Mouse (Mus musculus): Measurements from ENCODE around the gene Srsf3. TPM values are rescaled to one million over a fixed set of nuclear protein-coding genes. Genes with fewer than 3 reads are reported as not detected.
"Not testable (repeated sequence)": the region's sequence is repeated elsewhere in the genome, so short reads cannot be mapped to it uniquely, and the experiment has no call there.

Srsf3 gene
- polyA plus RNA-seq, 1 experiment from 2014 or later: 559 TPM

DNA sequence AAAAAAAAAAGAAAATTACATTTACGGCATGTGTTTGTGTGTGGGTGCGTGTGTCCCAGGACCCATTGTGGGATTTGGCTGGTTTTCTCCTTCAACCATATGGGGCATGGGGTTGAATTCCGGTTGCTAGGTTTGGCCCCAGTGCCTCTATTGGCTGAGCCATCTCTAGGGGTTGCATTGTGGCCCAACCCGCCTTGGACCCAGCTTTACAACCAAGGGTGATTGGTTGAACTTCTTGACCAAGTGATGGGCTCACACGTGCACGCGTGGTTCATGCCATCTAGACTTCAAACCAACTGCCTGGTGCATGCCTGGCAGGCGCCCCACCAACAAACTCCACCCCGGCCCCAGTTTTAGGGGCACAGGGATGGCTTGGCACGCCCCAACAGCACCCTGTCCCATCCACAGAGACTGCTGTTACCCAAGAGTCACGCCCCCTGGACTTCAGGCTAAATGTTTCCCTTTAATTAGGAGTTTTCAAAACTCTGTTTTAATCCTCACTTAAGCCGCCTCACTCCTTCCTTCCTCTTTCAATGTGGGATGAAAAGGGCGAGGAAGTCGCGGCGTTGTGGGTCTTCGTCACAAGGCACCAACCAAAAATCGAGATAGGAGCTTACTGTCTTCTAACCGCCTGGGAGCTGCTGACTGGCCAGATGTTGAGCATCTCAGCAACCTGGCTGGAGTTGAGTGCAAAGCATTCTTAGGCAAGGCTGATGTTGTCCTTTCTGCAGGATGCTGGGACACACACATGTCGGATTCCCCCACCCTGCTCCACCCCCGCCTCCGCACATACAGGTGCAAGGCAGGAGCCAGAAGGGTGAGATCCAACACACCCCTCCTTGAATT, 8.2 kb upstream of the Srsf3 start:
- Histone ChIP-seq H3K9me3 (ENCODE audit: control insufficient read depth, low read length) (no peaks in the 10 kb centered on the region), H3K9ac (replicated peaks; ENCODE audit: low read length) (no peak overlapping the region), H3K4me1 (ENCODE audit: control insufficient read depth, insufficient read depth, low read length) (0 out of 2 replicates have a peak, but pooled peaks cover 2% of the 10 kb centered on the region), H3K36me3 (ENCODE audit: control insufficient read depth, insufficient read depth, low read length) (no peaks in the 10 kb centered on the region), H3K27ac (replicated peaks; ENCODE audit: low read depth, low read length) (no peak overlapping the region), H3K4me2 (ENCODE audit: low read length) (no peak overlapping the region), H3K4me3 (replicated peaks; ENCODE audit: low read depth, low read length) (no peak overlapping the region), H3K27me3 (ENCODE audit: control insufficient read depth, insufficient read depth, low read length) (no peaks in the 10 kb centered on the region)
- 49% methylated on average over 22 of the region's 22 CpGs for WGBS
- DNase-seq (no peak), ATAC-seq (ENCODE audit: low FRiP score, low TSS enrichment) (no peak)

DNA sequence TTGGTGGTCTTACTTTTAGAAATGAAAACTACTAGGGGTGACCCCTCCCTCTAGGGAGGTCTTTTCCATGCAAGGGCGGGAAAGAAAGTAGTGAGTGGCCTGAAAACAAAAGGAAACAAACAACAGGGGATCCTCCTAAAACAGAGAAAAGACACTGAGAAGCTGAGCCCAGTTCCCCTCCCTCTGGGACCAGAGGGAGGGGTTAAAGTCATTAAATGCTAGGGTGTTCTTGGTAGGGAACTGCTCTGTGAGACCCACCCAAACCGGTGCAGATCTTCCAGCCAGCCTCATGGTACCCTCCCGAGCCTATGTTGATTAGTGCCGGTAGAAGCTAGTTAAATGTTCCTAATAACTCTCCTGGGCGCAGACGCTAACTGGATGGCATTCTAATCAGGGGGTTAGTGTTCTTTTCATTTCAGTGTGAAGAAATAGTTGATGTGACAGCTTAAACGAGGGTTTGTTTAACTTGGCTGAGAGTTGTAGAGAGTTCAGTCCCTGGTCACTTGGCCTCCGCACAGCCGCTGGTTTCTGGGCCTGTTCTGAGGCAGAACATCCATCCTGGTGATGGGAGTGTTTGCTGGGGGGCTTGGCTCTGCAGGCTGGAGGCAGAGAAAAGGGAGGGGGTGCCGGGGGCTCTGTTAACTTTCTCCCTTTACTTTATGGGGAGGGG, 7.4 kb upstream of the Srsf3 start:
- H3K9me3 ChIP-seq (ENCODE audit: control insufficient read depth, low read length): no peaks in the 10 kb centered on the region
- no peak overlapping the region for H3K4me3 ChIP-seq (replicated peaks; ENCODE audit: low read depth, low read length)
- ATAC-seq (ENCODE audit: low FRiP score, low TSS enrichment) (no peak), DNase-seq (no peak)
- 25% methylated on average over 10 of the region's 10 CpGs for WGBS
- 0 out of 2 replicates have a peak, but pooled peaks cover 2% of the 10 kb centered on the region for H3K4me1 ChIP-seq (ENCODE audit: control insufficient read depth, insufficient read depth, low read length)
- no peaks in the 10 kb centered on the region for H3K36me3 ChIP-seq (ENCODE audit: control insufficient read depth, insufficient read depth, low read length)
- H3K27ac ChIP-seq (replicated peaks; ENCODE audit: low read depth, low read length): no peak overlapping the region
- H3K27me3 ChIP-seq (ENCODE audit: control insufficient read depth, insufficient read depth, low read length): no peaks in the 10 kb centered on the region
- H3K4me2 ChIP-seq (ENCODE audit: low read length): no peak overlapping the region
- H3K9ac ChIP-seq (replicated peaks; ENCODE audit: low read length): no peak overlapping the region

GRCm38 (mm10) chr17:29026652-29027356, 5.6 kb upstream of the Srsf3 start:
- H3K9ac ChIP-seq (replicated peaks; ENCODE audit: low read length): no peak overlapping the region
- H3K4me2 ChIP-seq (ENCODE audit: low read length): no peak overlapping the region
- DNase-seq (no peak), ATAC-seq (ENCODE audit: low FRiP score, low TSS enrichment) (no peak)
- no peaks in the 10 kb centered on the region for H3K36me3 ChIP-seq (ENCODE audit: control insufficient read depth, insufficient read depth, low read length)
- WGBS: 43% methylated on average over 5 of the region's 5 CpGs
- no peaks in the 10 kb centered on the region for H3K9me3 ChIP-seq (ENCODE audit: control insufficient read depth, low read length)
- H3K27me3 ChIP-seq (ENCODE audit: control insufficient read depth, insufficient read depth, low read length): no peaks in the 10 kb centered on the region
- 0 out of 2 replicates have a peak, but pooled peaks cover 5% of the 10 kb centered on the region for H3K4me1 ChIP-seq (ENCODE audit: control insufficient read depth, insufficient read depth, low read length)
- H3K4me3 ChIP-seq (replicated peaks; ENCODE audit: low read depth, low read length): no peak overlapping the region
- no peak overlapping the region for H3K27ac ChIP-seq (replicated peaks; ENCODE audit: low read depth, low read length)

DNA sequence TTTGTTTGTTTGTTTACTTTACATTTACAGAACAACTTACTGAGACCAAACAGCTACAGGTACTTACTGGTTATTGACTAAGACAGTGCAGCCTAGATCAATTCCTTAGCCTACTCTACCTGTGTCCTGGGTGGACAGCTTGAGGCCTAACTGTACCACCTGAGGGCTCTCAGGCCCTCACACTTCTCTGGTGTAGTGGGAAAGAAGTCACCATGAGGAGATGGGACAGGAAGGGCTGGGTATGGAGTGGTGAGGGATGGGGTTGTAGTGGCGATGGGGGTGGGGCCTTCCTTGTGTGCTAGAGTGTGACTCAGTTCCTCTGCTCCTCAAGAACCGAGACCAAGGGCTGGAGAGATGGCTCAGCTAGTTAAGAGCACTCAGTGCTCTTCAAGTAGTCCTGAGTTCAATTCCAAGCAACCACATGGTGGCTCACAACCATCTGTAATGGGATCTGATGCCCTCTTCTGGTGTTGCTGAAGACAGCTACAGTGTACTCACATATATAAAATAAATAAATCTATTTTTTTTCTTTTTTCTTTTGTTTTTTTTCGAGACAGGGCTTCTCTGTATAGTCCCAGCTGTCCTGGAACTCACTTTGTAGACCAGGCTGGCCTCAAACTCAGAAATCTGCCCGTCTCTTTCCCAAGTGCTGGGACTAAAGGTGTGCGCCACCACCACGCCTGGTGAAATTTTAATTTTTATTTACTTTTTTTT, 1.9 kb upstream of the Srsf3 start:
- Histone ChIP-seq H3K4me1 (ENCODE audit: control insufficient read depth, insufficient read depth, low read length) (peaks cover 11% of the 10 kb centered on the region), H3K27ac (replicated peaks; ENCODE audit: low read depth, low read length) (no peak overlapping the region), H3K9me3 (ENCODE audit: control insufficient read depth, low read length) (no peaks in the 10 kb centered on the region), H3K4me3 (replicated peaks; ENCODE audit: low read depth, low read length) (no peak overlapping the region), H3K27me3 (ENCODE audit: control insufficient read depth, insufficient read depth, low read length) (no peaks in the 10 kb centered on the region), H3K36me3 (ENCODE audit: control insufficient read depth, insufficient read depth, low read length) (no peaks in the 10 kb centered on the region), H3K9ac (replicated peaks; ENCODE audit: low read length) (no peak overlapping the region), H3K4me2 (ENCODE audit: low read length) (no peak overlapping the region)
- 91% methylated on average over 6 of the region's 6 CpGs for WGBS
- ATAC-seq (ENCODE audit: low FRiP score, low TSS enrichment) (no peak), DNase-seq (no peak)

GRCm38 (mm10) chr17:29031085-29031711, 1.2 kb upstream of the Srsf3 start:
- peak overlapping the region; percentile 79 for H3K4me2 ChIP-seq (ENCODE audit: low read length)
- H3K9me3 ChIP-seq (ENCODE audit: control insufficient read depth, low read length); DNase-seq; H3K27me3 ChIP-seq (ENCODE audit: control insufficient read depth, insufficient read depth, low read length); ATAC-seq (ENCODE audit: low FRiP score, low TSS enrichment); H3K36me3 ChIP-seq (ENCODE audit: control insufficient read depth, insufficient read depth, low read length): not testable (repeated sequence)
- H3K4me3 ChIP-seq (replicated peaks; ENCODE audit: low read depth, low read length): peak overlapping the region; percentile 72
- H3K4me1 ChIP-seq (ENCODE audit: control insufficient read depth, insufficient read depth, low read length): peaks cover 13% of the 10 kb centered on the region
- peak overlapping the region; percentile 85; the same call in 1 of the 2 replicates for H3K9ac ChIP-seq (replicated peaks; ENCODE audit: low read length)
- peak overlapping the region; percentile 98 for H3K27ac ChIP-seq (replicated peaks; ENCODE audit: low read depth, low read length)
- WGBS: 62% methylated on average over 7 of the region's 7 CpGs

- H3K9me3 ChIP-seq (ENCODE audit: control insufficient read depth, low read length): no peaks in the 10 kb centered on the region
- H3K27ac ChIP-seq (replicated peaks; ENCODE audit: low read depth, low read length): peak overlapping the region; percentile 98
- H3K27me3 ChIP-seq (ENCODE audit: control insufficient read depth, insufficient read depth, low read length): no peaks in the 10 kb centered on the region
- peak overlapping the region; percentile 85 for H3K9ac ChIP-seq (replicated peaks; ENCODE audit: low read length)
- under 1% methylated on average over 26 of the region's 26 CpGs for WGBS
- ATAC-seq (ENCODE audit: low FRiP score, low TSS enrichment): no peak
- H3K4me3 ChIP-seq (replicated peaks; ENCODE audit: low read depth, low read length): peak overlapping the region; percentile 72
- H3K36me3 ChIP-seq (ENCODE audit: control insufficient read depth, insufficient read depth, low read length): peaks cover 6% of the 10 kb centered on the region
- peak; percentile 68 for DNase-seq
- peak overlapping the region; percentile 79 for H3K4me2 ChIP-seq (ENCODE audit: low read length)
- H3K4me1 ChIP-seq (ENCODE audit: control insufficient read depth, insufficient read depth, low read length): peaks cover 20% of the 10 kb centered on the region
Measured at GRCm38 (mm10) chr17:29031771-29032273, 606 bp upstream of the Srsf3 start.

DNA sequence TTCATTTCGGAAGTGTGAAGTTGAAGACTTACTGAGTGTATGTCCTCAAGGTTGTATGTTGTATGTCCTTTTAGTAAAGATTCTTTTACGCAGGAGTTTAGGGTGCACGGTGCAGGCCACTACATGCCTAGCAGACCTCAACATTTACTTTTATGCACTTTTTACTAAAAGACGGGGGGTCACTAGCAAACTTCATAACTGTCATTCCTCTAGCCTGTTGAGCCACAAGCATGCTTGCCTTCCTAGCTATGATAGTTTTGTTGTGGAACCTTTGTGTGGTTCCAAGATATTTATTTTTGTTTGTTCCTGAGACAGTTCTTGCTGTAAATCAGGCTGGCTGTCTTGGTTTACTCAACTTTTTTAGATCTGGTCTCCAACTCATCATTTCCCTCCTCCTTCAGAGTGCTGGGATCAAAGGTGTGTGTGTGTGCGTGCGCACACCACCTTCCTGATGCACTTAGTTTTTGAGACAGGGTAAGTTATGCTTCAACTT, 1.2 kb downstream of the Srsf3 start:
- Histone ChIP-seq H3K27me3 (ENCODE audit: control insufficient read depth, insufficient read depth, low read length) (no peaks in the 10 kb centered on the region), H3K9ac (replicated peaks; ENCODE audit: low read length) (peak overlapping the region; percentile 94), H3K9me3 (ENCODE audit: control insufficient read depth, low read length) (no peaks in the 10 kb centered on the region), H3K36me3 (ENCODE audit: control insufficient read depth, insufficient read depth, low read length) (peaks cover 24% of the 10 kb centered on the region), H3K4me2 (ENCODE audit: low read length) (peak overlapping the region; percentile 97), H3K4me1 (ENCODE audit: control insufficient read depth, insufficient read depth, low read length) (peaks cover 27% of the 10 kb centered on the region), H3K27ac (replicated peaks; ENCODE audit: low read depth, low read length) (no peak overlapping the region), H3K4me3 (replicated peaks; ENCODE audit: low read depth, low read length) (peak overlapping the region; percentile 72)
- ATAC-seq (ENCODE audit: low FRiP score, low TSS enrichment): no peak
- WGBS: 0% methylated on average over 6 of the region's 6 CpGs
- DNase-seq: no peak
